Mouse (Mus musculus) MEL (cell line): Measurements from ENCODE around the gene Hmgcl. TPM values are rescaled to one million over a fixed set of nuclear protein-coding genes. Genes with fewer than 3 reads are reported as not detected.
"Not testable (repeated sequence)": the region's sequence is repeated elsewhere in the genome, so short reads cannot be mapped to it uniquely, and the experiment has no call there.

ENCODE experiments used
- DNase-seq: peaks from one replicate; pipeline ENCODE4 v3.0.0; 2011; ENCODE audit warnings: low read depth, low spot score
- H3K27ac ChIP-seq: 2 replicates; pipeline ENCODE4 v1.5.1; 2012; ENCODE audit warnings: low read depth, mild to moderate bottlenecking, control low read depth, low read length, moderate library complexity; ENCODE audit not compliant: control insufficient read depth
- H3K27me3 ChIP-seq, 2 experiments: fragments of 150-350 bp in 1 of 2; sonication (generic) in 1 of 2; 2 replicates each; pipeline ENCODE4 v1.6.1; 2012; ENCODE audit warnings: low read length in 2 of 2, mild to moderate bottlenecking in 2 of 2, improper control_type of control experiment in 1 of 2, moderate library complexity in 1 of 2; ENCODE audit not compliant: insufficient read depth in 2 of 2, control insufficient read depth in 1 of 2
- H3K36me3 ChIP-seq, 2 experiments: 2 replicates each; pipeline ENCODE4 v1.6.1; 2012 to 2014; ENCODE audit warnings: low read length in 2 of 2, improper control_type of control experiment in 1 of 2, inconsistent platforms in 1 of 2, mild to moderate bottlenecking in 1 of 2; ENCODE audit not compliant: insufficient read depth in 2 of 2, control insufficient read depth in 1 of 2
- H3K4me1 ChIP-seq, 2 experiments: fragments of 150-350 bp in 1 of 2; sonication (generic) in 1 of 2; 2 replicates each; pipeline ENCODE4 v1.6.1; 2012; ENCODE audit warnings: low read length in 2 of 2, improper control_type of control experiment in 1 of 2, mild to moderate bottlenecking in 1 of 2; ENCODE audit not compliant: insufficient read depth in 2 of 2, control insufficient read depth in 1 of 2
- H3K4me3 ChIP-seq, 2 experiments: fragments of 150-350 bp in 1 of 2; sonication (generic) in 1 of 2; 2 replicates each; pipeline ENCODE4 v1.5.1; 2012; ENCODE audit warnings: low read depth in 2 of 2, low read length in 2 of 2, mild to moderate bottlenecking in 2 of 2, moderate library complexity in 2 of 2, control low read depth in 1 of 2, improper control_type of control experiment in 1 of 2; ENCODE audit not compliant: control insufficient read depth in 1 of 2, insufficient read depth in 1 of 2
- H3K79me2 ChIP-seq: 2 replicates; pipeline ENCODE4 v1.6.1; 2012; ENCODE audit warnings: mild to moderate bottlenecking, low read length, moderate library complexity; ENCODE audit not compliant: control insufficient read depth, poor library complexity, insufficient read depth
- H3K9ac ChIP-seq: 2 replicates; pipeline ENCODE4 v1.6.1; 2012; ENCODE audit warnings: low read depth, mild to moderate bottlenecking, control low read depth, low read length, moderate library complexity; ENCODE audit not compliant: control insufficient read depth, poor library complexity, severe bottlenecking
- H3K9me3 ChIP-seq: fragments of 150-350 bp; sonication (generic); replicated peaks from 2 replicates; pipeline ENCODE4 v1.6.1; 2012; ENCODE audit warnings: mild to moderate bottlenecking, low read length, improper control_type of control experiment, moderate library complexity; ENCODE audit not compliant: insufficient read depth
- BHLHE40 ChIP-seq: IDR thresholded peaks from 2 replicates; pipeline ENCODE4 v1.6.1; 2012; ENCODE audit warnings: low read depth, mild to moderate bottlenecking, inconsistent platforms, low read length, improper control_type of control experiment, borderline replicate concordance
- CTCF ChIP-seq, 3 experiments: IDR thresholded peaks in 2 of 3; conservative IDR thresholded peaks in 1 of 3; 2 replicates each; pipeline ENCODE4 v1.5.1; 2011 to 2012; ENCODE audit warnings: low read length in 3 of 3, low read depth in 2 of 3, mild to moderate bottlenecking in 2 of 3, improper control_type of control experiment in 1 of 3, inconsistent platforms in 1 of 3, mixed read lengths in 1 of 3, moderate library complexity in 1 of 3; ENCODE audit not compliant: control insufficient read depth in 1 of 3, insufficient read depth in 1 of 3, poor library complexity in 1 of 3, severe bottlenecking in 1 of 3
- EP300 ChIP-seq, 2 experiments: IDR thresholded peaks; 2 replicates each; pipeline ENCODE4 v1.6.1; 2011; ENCODE audit warnings: improper control_type of control experiment in 2 of 2, low read length in 2 of 2, low read depth in 1 of 2, mild to moderate bottlenecking in 1 of 2
- ETS1 ChIP-seq: IDR thresholded peaks from 2 replicates; pipeline ENCODE4 v1.6.1; 2012; ENCODE audit warnings: low read depth, mild to moderate bottlenecking, inconsistent platforms, low read length, improper control_type of control experiment, moderate library complexity
- HCFC1 ChIP-seq: IDR thresholded peaks from 2 replicates; pipeline ENCODE4 v1.6.1; 2012; ENCODE audit warnings: low read depth, mild to moderate bottlenecking, inconsistent platforms, low read length, improper control_type of control experiment, moderate library complexity
- NELFE ChIP-seq: IDR thresholded peaks from 2 replicates; pipeline ENCODE4 v1.6.1; 2011; ENCODE audit warnings: low read depth, low read length, improper control_type of control experiment
- NRF1 ChIP-seq: IDR thresholded peaks from 2 replicates; pipeline ENCODE4 v1.6.1; 2014; ENCODE audit warnings: low read depth, mild to moderate bottlenecking, inconsistent platforms, low read length, improper control_type of control experiment, moderate library complexity; ENCODE audit not compliant: poor library complexity, insufficient read depth, severe bottlenecking
- POLR2A ChIP-seq, 2 experiments: IDR thresholded peaks; 2 replicates each; pipeline ENCODE4 v1.6.1; 2011 to 2012; ENCODE audit warnings: low read length in 2 of 2, mild to moderate bottlenecking in 2 of 2, control low read depth in 1 of 2, improper control_type of control experiment in 1 of 2, low read depth in 1 of 2, moderate library complexity in 1 of 2; ENCODE audit not compliant: control insufficient read depth in 1 of 2, insufficient read depth in 1 of 2, poor library complexity in 1 of 2
- RAD21 ChIP-seq: IDR thresholded peaks from 2 replicates; pipeline ENCODE4 v1.6.1; 2011; ENCODE audit warnings: mild to moderate bottlenecking, low read depth, low read length, improper control_type of control experiment
- SIN3A ChIP-seq: IDR thresholded peaks from 2 replicates; pipeline ENCODE4 v1.6.1; 2012; ENCODE audit warnings: low read length, improper control_type of control experiment, inconsistent platforms
- SMC3 ChIP-seq: IDR thresholded peaks from 2 replicates; pipeline ENCODE4 v1.6.1; 2011; ENCODE audit warnings: low read depth, low read length, improper control_type of control experiment
- TCF12 ChIP-seq: IDR thresholded peaks from 2 replicates; pipeline ENCODE4 v1.6.1; 2014; ENCODE audit warnings: low read depth, mild to moderate bottlenecking, inconsistent platforms, low read length, improper control_type of control experiment, moderate library complexity
- USF1 ChIP-seq: IDR thresholded peaks from 2 replicates; pipeline ENCODE4 v1.6.1; 2014; ENCODE audit warnings: low read depth, mild to moderate bottlenecking, inconsistent platforms, low read length, improper control_type of control experiment, moderate library complexity
- ZC3H11A ChIP-seq: IDR thresholded peaks from 2 replicates; pipeline ENCODE4 v1.6.1; 2012; ENCODE audit warnings: low read depth, mild to moderate bottlenecking, inconsistent platforms, low read length, improper control_type of control experiment
- ZNF384 ChIP-seq: IDR thresholded peaks from 2 replicates; pipeline ENCODE4 v1.6.1; 2012; ENCODE audit warnings: low read depth, mild to moderate bottlenecking, inconsistent platforms, low read length, improper control_type of control experiment
- polyA plus RNA-seq, 2 experiments: library from polyadenylated mRNA; stranded (reverse) in 1 of 2; unstranded in 1 of 2; fragments of >175 nt in 1 of 2; fragments of >200 nt in 1 of 2; gene quantifications; 2 replicates each; pipeline versions ENCODE4 v1.2.1 to v1.2.4; 2012; ENCODE audit warnings: low replicate concordance in 2 of 2, low read depth in 1 of 2; ENCODE audit not compliant: insufficient read length in 2 of 2, insufficient read depth in 1 of 2, missing spikeins in 1 of 2
- total RNA-seq: library from RNA; depleted of rRNA; stranded (reverse); fragments of 300-350 nt; gene quantifications from 2 replicates; pipeline ENCODE4 v1.2.3, GENCODE M21; 2012

Gene Hmgcl
- total and polyA plus RNA-seq, 3 experiments: 48.7 to 66.5 TPM; not detected in 1

DNA sequence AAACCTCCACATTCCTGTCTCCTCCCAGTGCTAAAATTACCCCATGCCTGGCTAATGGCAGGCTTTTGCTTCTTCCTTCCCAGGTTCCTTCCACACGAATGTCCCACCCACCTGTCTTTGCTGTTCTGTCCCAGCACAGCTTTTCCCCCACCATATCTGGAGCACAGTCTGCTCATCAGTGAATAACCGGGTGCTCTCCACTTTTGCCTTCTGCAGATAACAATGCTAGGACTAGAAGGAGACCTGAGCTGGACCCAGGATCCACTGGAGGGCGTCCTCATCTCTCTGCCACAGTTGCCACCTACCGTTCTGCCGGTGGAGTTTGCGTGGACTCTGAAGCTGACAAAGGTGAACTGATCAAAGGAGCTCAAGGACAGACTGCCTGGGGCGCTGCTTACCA lies 7.4 kb upstream of the Hmgcl start:
- Histone ChIP-seq H3K9me3 (no peaks in the 10 kb centered on the region), H3K9ac (no peak overlapping the region), H3K79me2 (no peaks in the 10 kb centered on the region), H3K4me1 (peaks cover 27 to 37% of the 10 kb centered on the region in 2 experiments), H3K4me3 (no peak overlapping the region), H3K27me3 (no peaks in the 10 kb centered on the region), H3K36me3 (peaks cover 0 to 28% of the 10 kb centered on the region in 2 experiments; a peak in 2 of 4 replicates), H3K27ac (no peak overlapping the region)
- TF ChIP-seq TCF12: 0 out of 2 replicates have a peak, but pooled peaks have one; percentile 10
- no peak for TF ChIP-seq USF1
- no peak for TF ChIP-seq NRF1
- TF ChIP-seq EP300 (IDR thresholded peaks at IDR 0.05; ENCODE audit: low read depth in 1 of 2, low read length in 2 of 2): 0 out of 4 replicates have a peak, but pooled peaks of 1 of the 2 experiments have one; percentile 19
- peak in 1 of 3 experiments; percentile 1; a peak in 1 of 6 replicates for TF ChIP-seq CTCF (IDR thresholded peaks at IDR 0.05 in 2 of 3, conservative IDR thresholded peaks at IDR 0.05 in 1 of 3; ENCODE audit: control insufficient read depth in 1 of 3, insufficient read depth in 1 of 3, low read depth in 2 of 3, low read length in 3 of 3, poor library complexity in 1 of 3, severe bottlenecking in 1 of 3)
- DNase-seq: no peak

GRCm38 (mm10) chr4:135941026-135941425 lies 5.2 kb upstream of the Hmgcl start:
- Histone ChIP-seq H3K4me1 (peaks cover 8 to 18% of the 10 kb centered on the region in 2 experiments), H3K36me3 (peaks cover 0 to 11% of the 10 kb centered on the region in 2 experiments; a peak in 2 of 4 replicates)
- H3K27me3 ChIP-seq, H3K79me2 ChIP-seq, H3K27ac ChIP-seq, H3K9me3 ChIP-seq, H3K4me3 ChIP-seq, H3K9ac ChIP-seq: not testable (repeated sequence)
- TF ChIP-seq ZC3H11A (peak; percentile 78), RAD21 (peak; percentile 77), CTCF (IDR thresholded peaks at IDR 0.05 in 2 of 3, conservative IDR thresholded peaks at IDR 0.05 in 1 of 3; ENCODE audit: control insufficient read depth in 1 of 3, insufficient read depth in 1 of 3, low read depth in 2 of 3, low read length in 3 of 3, poor library complexity in 1 of 3, severe bottlenecking in 1 of 3) (peak; percentile 77 to 80 (median 77)), SMC3 (peak; percentile 67)
- peak; percentile 69 for DNase-seq

- Histone ChIP-seq H3K4me3 (no peak overlapping the region), H3K27me3 (no peaks in the 10 kb centered on the region), H3K27ac (peak overlapping the region; percentile 1; the same call in 1 of the 2 replicates), H3K4me1 (peaks cover 7 to 14% of the 10 kb centered on the region in 2 experiments; a peak in 3 of 4 replicates), H3K9ac (no peak overlapping the region), H3K79me2 (peaks cover 7% of the 10 kb centered on the region), H3K36me3 (peaks cover 0 to 11% of the 10 kb centered on the region in 2 experiments; a peak in 2 of 4 replicates), H3K9me3 (no peaks in the 10 kb centered on the region)
- DNase-seq: peak; percentile 44
- TF ChIP-seq EP300 (IDR thresholded peaks at IDR 0.05; ENCODE audit: low read depth in 1 of 2, low read length in 2 of 2) (peak in 1 of 2 experiments; percentile 7; a peak in 1 of 4 replicates), POLR2A (IDR thresholded peaks at IDR 0.05; ENCODE audit: control insufficient read depth in 1 of 2, insufficient read depth in 1 of 2, low read depth in 1 of 2, low read length in 2 of 2, poor library complexity in 1 of 2) (no peak), ZC3H11A (no peak), BHLHE40 (no peak), ETS1 (peak; percentile 48), ZNF384 (no peak), HCFC1 (no peak), NELFE (no peak), SIN3A (0 out of 2 replicates have a peak, but pooled peaks have one; percentile 19)
Measured at GRCm38 (mm10) chr4:135942193-135942592, 4.1 kb upstream of the Hmgcl start.
